ENCODE assay signal across 9 mouse cellular contexts in genomic region chr4:154213586-154213985, GRCm38 (mm10). TPM values are rescaled to one million over a fixed set of nuclear protein-coding genes. Genes with fewer than 3 reads are reported as not detected.
A peak's percentile ranks its signal among the peaks of the same experiment; 100 is the strongest.
DNase-seq lines count a peak whose midpoint lies in the region; ATAC-seq lines count a peak whose summit lies in the region.
"Had no signal": no experiment of that assay in that cellular context is flagged by ENCODE, and none has a peak within 500 bp of the region (broad histone marks: within the 10 kb centered on the region; RNA-seq: fewer than 3 reads in every experiment).

No protein-coding gene starts in this region.

- H3K9me3 ChIP-seq in embryonic facial prominence, embryonic 12.5 days = no peaks in the 10 kb centered on the region
- H3K9me3 ChIP-seq in heart, embryonic 15.5 days (replicated peaks) = no peaks in the 10 kb centered on the region

- WGBS in embryonic facial prominence, embryonic 12.5 days = 63% methylated on average over 7 of the region's 7 CpGs
- 28% methylated on average over 7 of the region's 7 CpGs for WGBS in heart, embryonic 15.5 days

- no peaks in the 10 kb centered on the region; the same call in 1 of the 2 replicates for H3K36me3 ChIP-seq in embryonic facial prominence, embryonic 12.5 days
- no peaks in the 10 kb centered on the region for H3K36me3 ChIP-seq in heart, embryonic 15.5 days

- H3K27ac ChIP-seq in embryonic facial prominence, embryonic 12.5 days = 0 out of 2 replicates have a peak overlapping the region, but pooled peaks have one; percentile 25
- H3K27ac ChIP-seq in heart, embryonic 15.5 days = peak overlapping the region; percentile 86

- H3K9ac ChIP-seq in embryonic facial prominence, embryonic 12.5 days = 0 out of 2 replicates have a peak overlapping the region, but pooled peaks have one; percentile 15
- H3K9ac ChIP-seq in heart, embryonic 15.5 days = no peak overlapping the region

- ATAC-seq in embryonic facial prominence, embryonic 12.5 days (ENCODE audit: insufficient number of reproducible peaks, insufficient read depth, low FRiP score, low TSS enrichment) = no peak
- peak; percentile 82 for ATAC-seq in heart, embryonic 15.5 days (replicated peaks; ENCODE audit: insufficient number of reproducible peaks, insufficient read depth, low FRiP score, low read depth)
- no peak for ATAC-seq in frontal cortex, adult (ENCODE audit: low TSS enrichment)

- peaks cover 48% of the 10 kb centered on the region for H3K4me1 ChIP-seq in embryonic facial prominence, embryonic 12.5 days
- peaks cover 41% of the 10 kb centered on the region for H3K4me1 ChIP-seq in heart, embryonic 15.5 days (replicated peaks)

- DNase-seq in gastrocnemius, postnatal 10 days = peak; percentile 45
- DNase-seq in gastrocnemius, adult 18-20 months (ENCODE audit: low spot score) = no peak
- peak; percentile 49 for DNase-seq in lung, postnatal 14 days
- DNase-seq in thymus, postnatal 14 days = no peak
- DNase-seq in right cerebral cortex, postnatal 10 days (ENCODE audit: low spot score in 2 of 2) = no peak
- DNase-seq: layer of hippocampus, adult 9-11 months had no signal

- H3K4me3 ChIP-seq in embryonic facial prominence, embryonic 12.5 days = no peak overlapping the region
- H3K4me3 ChIP-seq in heart, embryonic 15.5 days = no peak overlapping the region

- no peaks in the 10 kb centered on the region for H3K27me3 ChIP-seq in embryonic facial prominence, embryonic 12.5 days
- H3K27me3 ChIP-seq in heart, embryonic 15.5 days = no peaks in the 10 kb centered on the region

- no peak overlapping the region for H3K4me2 ChIP-seq in embryonic facial prominence, embryonic 12.5 days (replicated peaks)
- H3K4me2 ChIP-seq in heart, embryonic 15.5 days = peak overlapping the region; percentile 25; the same call in 1 of the 2 replicates

RNA-seq across cellular contexts. Expression of gene Megf6, which starts 43.1 kb away (rescaled TPM):
- total RNA-seq in gastrocnemius, postnatal 10 days (2021) = 1 to 10 TPM; 4.4 to 4.7 TPM
- total RNA-seq in gastrocnemius, adult 18-20 months (2021) = under 1 TPM; 0.25 to 0.40 TPM
- polyA plus RNA-seq in embryonic facial prominence, embryonic 12.5 days (2016; fragmentation: Nextera tagmentation; extraction: Ambion mirVana) = 60.5 and 63.2 TPM in 2 replicates
- polyA plus RNA-seq in heart, embryonic 15.5 days (2015; fragmentation: Nextera tagmentation; extraction: Ambion mirVana) = 31.5 and 47.7 TPM in 2 replicates

RNA-seq across cellular contexts. Expression of gene Tprgl, which starts 53.1 kb away (rescaled TPM):
- 10 to 100 TPM; 80.1 to 90.4 TPM for total RNA-seq in gastrocnemius, postnatal 10 days (2021)
- total RNA-seq in gastrocnemius, adult 18-20 months (2021) = 100 to 1,000 TPM in 1 of 2 experiments, 10 to 100 TPM in 1; 93.9 to 108 TPM
- 144 and 146 TPM in 2 replicates for polyA plus RNA-seq in embryonic facial prominence, embryonic 12.5 days (2016; fragmentation: Nextera tagmentation; extraction: Ambion mirVana)
- polyA plus RNA-seq in heart, embryonic 15.5 days (2015; fragmentation: Nextera tagmentation; extraction: Ambion mirVana) = 116 and 145 TPM in 2 replicates

Comparison
In these comparisons a context has a peak if more than half of its experiments do, and no peak if none do; other contexts are left out.
1. DNase-seq: peak in gastrocnemius, postnatal 10 days (single experiment) and lung, postnatal 14 days (single experiment); none in gastrocnemius, adult 18-20 months (single experiment), thymus, postnatal 14 days (single experiment) and right cerebral cortex, postnatal 10 days (0 of 2).